Mouse (Mus musculus) testis, adult 2 months (tissue): ENCODE measurements around the gene Gm10320.

Experiments
- CTCF ChIP-seq: fragments of 200-500 bp; IDR thresholded peaks from 2 replicates; pipeline ENCODE4 v1.5.1; 2012; ENCODE audit warnings: low read depth, mild to moderate bottlenecking, inconsistent platforms, low read length, moderate library complexity; ENCODE audit not compliant: control insufficient read depth, insufficient read depth, insufficient replicate concordance
- POLR2A ChIP-seq: fragments of 200-500 bp; IDR thresholded peaks from 2 replicates; pipeline ENCODE4 v1.6.1; 2012; ENCODE audit warnings: low read depth, mild to moderate bottlenecking, inconsistent platforms, low read length, moderate library complexity; ENCODE audit not compliant: control insufficient read depth

GRCm38 (mm10) chr13:98504181-98504660 lies 12.4 kb upstream of the Gm10320 start:
- no peak for TF ChIP-seq CTCF
- no peak for TF ChIP-seq POLR2A
